Mouse (Mus musculus): ENCODE data around the gene Fer.

The Fer gene

DNA sequence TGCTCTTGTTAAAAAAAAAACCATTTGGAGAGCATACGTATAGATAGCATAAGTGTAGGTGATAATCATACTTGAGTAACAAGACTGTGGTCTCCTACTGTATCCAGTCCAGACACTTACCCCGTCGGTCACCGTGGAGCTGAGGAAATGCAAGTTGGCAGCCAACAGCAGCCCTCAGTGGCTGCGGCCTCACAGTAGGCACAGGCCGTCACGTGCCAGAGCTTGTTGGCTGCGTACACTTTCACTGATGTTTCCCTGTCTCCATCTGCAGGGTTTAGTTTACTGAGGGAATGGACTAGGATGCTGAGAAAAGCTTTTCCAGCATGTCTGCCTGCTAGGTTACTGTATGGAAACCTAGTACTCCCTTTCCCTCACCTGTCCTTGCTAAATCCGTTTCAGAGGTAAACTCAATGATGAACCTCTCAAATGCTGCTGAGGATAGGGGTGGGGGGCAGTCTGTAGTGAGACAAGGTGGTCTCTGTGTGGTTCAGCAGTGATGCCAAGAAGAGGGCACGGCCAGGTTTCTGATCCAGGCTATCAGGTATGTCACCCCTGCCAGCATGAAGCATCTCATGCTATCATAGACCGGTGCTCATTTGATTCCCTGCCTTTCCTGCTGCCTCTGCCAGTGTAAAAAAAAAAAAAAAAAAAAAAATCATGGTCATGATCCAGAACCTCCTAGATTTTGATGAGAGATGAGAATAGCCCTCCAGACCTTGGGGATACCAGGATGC, 224.2 kb downstream of the Fer start:
- DNase-seq (ENCODE audit: low read depth, low spot score): no peak

DNA sequence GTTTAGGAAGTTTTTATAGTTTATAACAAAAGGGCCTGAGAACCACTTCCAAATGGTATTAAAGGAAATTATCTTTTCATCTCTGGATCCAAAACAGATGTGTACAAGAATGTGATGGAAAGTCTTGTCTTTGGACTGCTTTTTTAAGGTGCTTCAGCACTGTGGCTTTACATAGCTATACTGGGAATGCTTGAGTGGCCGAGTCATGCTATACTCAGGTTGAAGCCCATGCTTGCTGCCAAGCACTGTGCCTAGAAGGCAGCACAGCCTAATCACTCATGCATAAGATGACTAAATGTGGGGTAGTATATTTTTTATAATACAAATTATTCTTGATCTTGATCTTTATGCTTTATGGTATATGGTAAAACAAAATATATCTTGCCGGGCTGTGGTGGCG, 225.0 kb downstream of the Fer start:
- DNase-seq (ENCODE audit: low read depth, low spot score): no peak

- no peak for DNase-seq (ENCODE audit: low read depth, low spot score)
Measured at GRCm38 (mm10) chr17:64093716-64094115, 230.9 kb downstream of the Fer start.

GRCm38 (mm10) chr17:64096811-64097210, 233.9 kb downstream of the Fer start:
- no peak for DNase-seq (ENCODE audit: low read depth, low spot score)

DNA sequence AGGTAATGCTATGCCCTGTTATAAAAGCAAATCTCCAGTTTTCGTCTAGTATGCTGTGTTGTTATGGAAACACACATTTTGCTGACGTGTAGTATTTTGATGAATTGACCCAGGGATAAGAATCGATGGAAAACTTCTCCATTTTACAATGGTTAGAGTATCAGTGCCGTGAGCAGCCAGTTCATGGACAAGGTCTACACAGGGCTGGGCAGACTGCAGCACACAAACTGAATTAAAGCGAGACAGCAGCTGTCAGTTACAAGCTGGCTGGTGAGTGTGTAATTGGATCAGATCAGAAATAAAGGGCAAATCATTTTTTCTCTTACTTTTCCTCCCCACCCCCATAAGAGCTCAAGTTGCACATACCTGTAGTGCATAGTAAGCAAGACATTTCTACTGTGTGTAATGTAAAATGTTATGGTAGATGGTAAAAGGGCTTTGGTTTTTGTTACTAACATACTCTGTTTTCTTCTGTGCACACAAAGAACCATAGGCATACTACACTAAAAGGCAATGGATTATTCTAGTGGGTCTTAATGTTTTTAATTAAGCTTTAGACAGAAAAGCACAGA, 235.0 kb downstream of the Fer start:
- peak; percentile 11 for DNase-seq (ENCODE audit: low read depth, low spot score)

DNA sequence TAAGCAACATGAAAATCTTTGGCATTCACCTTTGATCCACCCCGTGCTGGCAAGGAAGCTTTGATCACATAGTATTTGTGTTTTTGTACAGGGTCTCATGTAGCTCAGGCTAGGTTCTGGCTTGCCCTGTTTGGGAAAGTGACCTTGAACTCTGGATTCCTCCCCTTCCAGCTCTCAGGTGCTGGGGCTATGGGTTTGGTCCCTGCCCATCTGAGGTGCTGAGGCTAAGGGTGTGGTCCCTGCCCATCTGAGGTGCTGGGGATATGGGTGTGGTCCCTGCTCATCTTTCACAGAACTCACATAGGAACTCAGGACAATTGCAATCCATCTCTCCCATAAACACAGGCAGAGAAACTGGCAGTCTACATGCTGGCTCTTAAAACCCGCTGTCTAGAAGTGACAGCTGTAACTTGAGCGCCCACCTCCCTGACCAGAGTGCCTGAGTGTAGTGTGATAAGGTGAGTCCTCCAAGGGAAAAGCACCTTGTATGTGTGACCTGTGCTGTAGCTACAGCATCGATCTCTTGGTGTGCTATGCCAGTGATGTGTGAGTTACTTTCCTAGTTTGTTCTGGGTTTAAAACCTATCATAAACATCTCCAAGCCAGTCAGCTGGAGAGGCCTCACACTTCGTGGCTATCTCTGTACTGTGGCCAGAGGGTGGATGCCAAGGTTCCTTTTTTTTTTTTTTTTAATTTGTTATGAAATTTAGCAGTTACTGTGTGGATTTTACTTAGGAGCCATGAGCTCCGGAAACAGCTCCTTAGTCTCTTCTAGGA, 236.7 kb downstream of the Fer start:
- no peak for DNase-seq (ENCODE audit: low read depth, low spot score)

DNA sequence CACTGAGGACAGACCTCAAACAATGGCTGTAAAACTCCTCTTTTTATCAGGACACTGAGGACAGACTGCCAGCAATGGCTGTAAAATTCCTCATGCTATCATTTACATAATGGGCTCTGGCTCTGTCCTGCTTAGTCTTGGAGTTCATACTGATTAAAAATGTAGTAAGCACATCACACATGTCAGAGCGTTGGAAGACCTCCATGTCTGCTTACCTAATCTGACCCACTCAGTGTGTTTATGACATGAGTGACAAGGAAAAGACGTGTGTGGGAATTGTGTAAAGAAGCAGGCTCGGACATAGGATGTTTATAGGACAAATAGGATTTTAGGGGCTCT, 237.3 kb downstream of the Fer start:
- DNase-seq (ENCODE audit: low read depth, low spot score): no peak

- DNase-seq (ENCODE audit: low read depth, low spot score): no peak
Measured at GRCm38 (mm10) chr17:64108773-64109172, 245.9 kb downstream of the Fer start.

DNA sequence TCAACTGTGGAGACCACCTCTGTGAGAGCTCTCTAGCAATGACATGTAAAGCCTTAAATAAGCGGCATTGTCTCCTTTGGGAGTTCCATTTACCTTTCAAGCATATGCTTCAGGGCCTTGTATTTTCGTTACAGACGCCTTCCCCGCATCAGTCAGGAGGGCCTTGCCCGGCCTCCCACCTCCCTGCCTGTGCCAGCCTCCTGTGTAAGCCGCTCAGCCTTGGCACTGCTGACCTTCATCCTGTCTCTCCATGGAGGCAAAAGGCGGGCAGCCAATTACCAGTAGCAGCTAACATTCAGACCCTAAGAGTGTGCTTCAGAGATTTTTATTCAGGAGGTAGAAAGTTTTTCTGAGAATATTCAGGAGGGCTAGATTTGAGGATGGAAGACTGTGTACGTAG, 247.0 kb downstream of the Fer start:
- no peak for DNase-seq (ENCODE audit: low read depth, low spot score)

- no peak for DNase-seq (ENCODE audit: low read depth, low spot score)
Measured at GRCm38 (mm10) chr17:64113625-64114024, 250.8 kb downstream of the Fer start.

GRCm38 (mm10) chr17:64116762-64117161, 253.9 kb downstream of the Fer start:
- DNase-seq (ENCODE audit: low read depth, low spot score): no peak

DNA sequence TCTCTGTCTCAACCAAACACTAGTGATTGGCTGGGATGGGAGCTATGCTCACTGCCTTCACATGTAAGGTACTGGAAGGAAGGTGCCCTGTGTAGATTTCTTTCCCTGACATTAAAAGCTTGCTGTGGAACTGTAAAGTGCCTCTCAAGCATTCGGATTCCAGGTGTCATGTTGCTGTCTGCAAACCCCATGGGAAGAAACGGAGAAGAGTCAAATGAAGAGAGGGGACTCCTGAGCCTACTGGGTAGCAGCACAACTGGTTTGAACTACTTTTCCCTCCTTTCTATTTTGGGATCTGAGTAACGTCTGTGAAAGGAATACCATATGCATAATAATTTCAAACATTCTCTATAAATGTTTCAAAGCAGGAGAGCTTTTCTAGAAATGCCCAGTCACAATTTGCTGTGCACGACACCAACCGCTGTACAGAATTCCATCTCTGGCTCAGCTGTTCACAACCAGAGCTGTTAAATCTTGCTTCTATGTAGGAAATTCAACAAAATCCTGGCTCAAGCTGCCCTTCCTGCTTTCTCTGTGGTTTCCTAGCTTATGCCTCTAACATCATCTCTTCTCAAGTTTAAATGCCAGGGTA, 256.9 kb downstream of the Fer start:
- DNase-seq (ENCODE audit: low read depth, low spot score): no peak

- DNase-seq (ENCODE audit: low read depth, low spot score): no peak
Measured at GRCm38 (mm10) chr17:64122556-64122955, 259.7 kb downstream of the Fer start.

DNA sequence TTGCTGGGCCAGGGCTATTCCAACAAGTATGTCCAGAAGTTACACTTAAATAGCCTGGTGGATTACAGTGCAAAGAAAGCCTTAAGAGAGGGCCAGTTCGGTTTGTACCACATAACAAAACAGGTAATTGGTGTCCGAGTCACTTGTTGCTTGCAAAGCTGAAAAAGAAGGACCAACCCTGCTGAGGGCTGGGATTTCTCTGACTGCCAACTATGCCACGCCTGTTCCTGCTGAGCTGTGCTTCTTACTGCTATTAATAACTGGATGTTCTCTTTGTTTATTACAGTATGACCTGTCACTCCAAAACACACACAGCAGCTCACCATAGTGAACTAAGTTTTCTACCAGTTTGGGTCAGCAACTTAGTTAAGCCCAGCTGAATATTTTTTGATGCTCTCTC, 260.9 kb downstream of the Fer start:
- no peak for DNase-seq (ENCODE audit: low read depth, low spot score)

DNA sequence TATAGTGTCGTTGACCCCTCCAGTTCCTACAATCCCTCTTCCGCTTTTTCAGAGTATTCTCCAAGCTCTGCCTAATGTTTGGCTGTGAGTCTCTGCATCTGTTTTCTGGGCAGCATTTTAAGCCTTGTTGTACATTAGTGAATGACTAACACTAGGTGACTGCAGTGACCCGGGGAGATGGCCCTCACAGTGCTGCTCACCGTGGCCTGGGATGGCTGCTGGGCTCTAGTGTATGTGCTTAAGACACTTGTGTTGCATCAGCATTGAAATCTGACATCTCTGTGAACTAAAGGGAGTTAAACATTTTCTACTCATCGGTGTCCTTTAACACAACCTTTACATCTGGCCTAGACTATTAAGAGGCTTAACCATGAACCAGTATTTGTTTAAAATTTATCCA, 264.0 kb downstream of the Fer start:
- DNase-seq (ENCODE audit: low read depth, low spot score): no peak

DNA sequence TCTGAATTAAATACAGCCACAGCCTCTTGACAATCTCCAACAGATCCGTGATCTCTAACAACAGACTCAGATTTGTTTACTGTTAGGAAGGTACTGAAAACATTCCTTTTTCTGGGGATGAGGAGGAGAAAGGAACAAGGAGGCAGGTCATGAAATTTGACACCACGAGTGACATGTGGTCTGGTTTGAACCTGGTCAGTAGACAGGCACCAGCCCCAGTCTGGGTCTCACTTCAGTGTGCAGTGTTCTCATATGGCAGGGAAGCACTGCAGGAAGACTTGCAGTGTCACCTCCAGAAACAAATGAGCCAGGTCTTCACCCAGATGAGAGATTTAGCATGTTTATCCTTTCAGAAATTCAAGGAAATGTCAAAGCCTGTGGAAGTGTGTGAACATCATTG, 266.9 kb downstream of the Fer start:
- DNase-seq (ENCODE audit: low read depth, low spot score): peak; percentile 38

DNA sequence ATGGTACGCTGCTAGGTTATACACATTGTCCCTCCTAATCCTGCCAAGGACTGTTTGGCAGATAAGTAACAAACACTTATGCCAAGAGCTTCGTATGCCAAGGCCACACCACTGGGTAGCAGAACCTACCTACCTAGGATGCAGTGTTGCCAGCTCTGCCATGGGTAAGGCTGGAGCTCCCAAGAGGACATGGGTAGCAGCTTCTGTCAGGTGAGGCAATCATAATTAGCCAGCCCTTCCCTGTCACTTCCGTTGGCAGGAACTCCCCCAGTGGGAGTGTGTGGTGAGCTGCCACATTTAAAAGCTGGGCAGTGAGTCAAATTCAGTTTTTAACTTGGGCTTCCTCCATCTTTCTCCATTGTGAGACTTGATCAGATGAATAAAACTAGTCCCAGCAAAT, 267.5 kb downstream of the Fer start:
- no peak for DNase-seq (ENCODE audit: low read depth, low spot score)

- DNase-seq (ENCODE audit: low read depth, low spot score): no peak
Measured at GRCm38 (mm10) chr17:64132183-64132582, 269.3 kb downstream of the Fer start.

DNA sequence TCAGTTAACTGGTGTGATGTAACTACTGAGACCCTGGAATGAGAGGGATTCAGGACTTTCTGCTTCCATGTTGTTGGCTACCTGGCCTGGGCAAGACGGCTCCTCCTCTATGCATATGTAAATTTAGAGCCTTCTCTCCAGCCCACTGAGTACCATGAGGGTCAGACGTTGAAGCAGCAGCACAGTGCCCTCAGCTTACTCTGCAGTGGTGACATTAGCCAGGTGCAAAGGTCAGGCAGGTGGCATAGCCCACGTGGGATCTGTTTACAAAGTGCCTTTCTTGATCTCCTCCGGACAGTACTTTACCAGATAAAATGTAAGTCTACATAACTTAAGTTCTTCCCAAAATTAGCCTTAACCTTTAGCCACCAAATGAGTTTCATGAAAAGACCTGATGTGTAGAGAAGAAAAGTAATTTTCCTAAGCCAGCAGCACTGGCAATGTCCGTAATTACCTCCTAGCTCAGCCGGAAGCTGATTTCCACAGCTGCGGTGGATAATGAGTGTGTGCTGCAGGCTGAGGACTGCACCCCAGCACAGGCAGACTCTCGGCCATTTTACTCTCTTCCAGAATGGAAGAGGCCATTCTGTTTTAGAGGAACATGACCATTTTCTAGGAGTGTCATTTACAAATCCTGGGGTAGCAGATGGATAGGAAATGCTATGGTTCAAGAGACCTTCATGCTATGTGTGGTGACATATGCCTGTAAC, 273.2 kb downstream of the Fer start:
- peak; percentile 19 for DNase-seq (ENCODE audit: low read depth, low spot score)

- no peak for DNase-seq (ENCODE audit: low read depth, low spot score)
Measured at GRCm38 (mm10) chr17:64138036-64138717, 275.3 kb downstream of the Fer start.

GRCm38 (mm10) chr17:64139231-64139915, 276.5 kb downstream of the Fer start:
- DNase-seq (ENCODE audit: low read depth, low spot score): no peak
